Mouse (Mus musculus): ENCODE data around the gene Ssc5d.
"Not testable (repeated sequence)": the region's sequence is repeated elsewhere in the genome, so short reads cannot be mapped to it uniquely, and the experiment has no call there.

Ssc5d gene

DNA sequence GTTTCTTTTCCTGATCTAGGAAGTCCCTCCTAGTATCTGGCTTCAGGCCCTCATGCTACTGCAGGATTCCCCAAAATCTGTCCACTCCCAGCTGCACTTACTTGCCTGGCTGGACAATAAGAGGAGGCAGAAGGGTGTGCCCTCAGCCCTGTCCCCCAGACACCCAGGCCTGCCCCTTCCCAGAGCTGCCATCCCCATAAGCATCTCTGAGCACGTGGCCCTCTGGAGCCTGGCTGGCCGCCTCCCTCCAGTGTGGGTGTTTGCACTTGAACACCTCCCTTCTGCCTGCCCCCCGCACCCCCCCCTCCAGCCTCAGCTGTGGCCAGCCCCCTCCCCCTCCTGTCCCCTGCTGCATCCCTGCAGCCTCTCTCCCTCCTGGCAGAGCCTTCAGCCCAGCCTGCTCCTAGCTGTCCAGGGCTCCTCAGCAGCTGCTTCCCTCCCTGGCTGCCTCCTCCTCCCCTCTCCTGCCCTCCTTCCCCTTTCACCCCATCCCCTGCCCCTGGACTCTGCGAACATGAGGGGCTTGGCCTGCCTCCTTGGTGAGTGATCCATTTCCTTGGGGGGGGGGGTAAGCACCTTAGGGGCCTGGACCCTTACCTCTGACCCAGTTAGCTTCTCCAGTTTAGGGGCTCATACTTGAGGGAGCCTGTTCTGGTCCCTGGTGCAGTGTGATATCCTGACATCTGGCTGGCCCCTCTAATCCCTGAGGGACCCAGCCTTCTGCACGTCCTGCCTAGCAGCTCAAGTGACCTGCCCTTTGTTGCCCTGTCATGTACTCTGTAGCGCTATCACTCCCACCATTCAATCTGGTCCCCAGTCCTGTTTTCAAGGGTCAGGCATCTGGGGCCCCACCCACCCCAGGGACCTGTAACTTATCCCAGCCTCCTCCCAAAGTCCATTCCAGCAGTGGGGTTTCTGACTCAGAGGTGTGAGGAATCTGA, at the start of gene Ssc5d:
Gene Ssc5d (plus strand): TSS at position 345 of the 941 bp plus-strand sequence.
- no peak for DNase-seq

GRCm38 (mm10) chr7:4876753-4877221, 48.8 kb upstream of the Ssc5d start, which contains the start of gene Isoc2a:
Gene Isoc2a (plus strand): TSS chr7:4877153.
- peak; percentile 75 to 82 for DNase-seq

DNA sequence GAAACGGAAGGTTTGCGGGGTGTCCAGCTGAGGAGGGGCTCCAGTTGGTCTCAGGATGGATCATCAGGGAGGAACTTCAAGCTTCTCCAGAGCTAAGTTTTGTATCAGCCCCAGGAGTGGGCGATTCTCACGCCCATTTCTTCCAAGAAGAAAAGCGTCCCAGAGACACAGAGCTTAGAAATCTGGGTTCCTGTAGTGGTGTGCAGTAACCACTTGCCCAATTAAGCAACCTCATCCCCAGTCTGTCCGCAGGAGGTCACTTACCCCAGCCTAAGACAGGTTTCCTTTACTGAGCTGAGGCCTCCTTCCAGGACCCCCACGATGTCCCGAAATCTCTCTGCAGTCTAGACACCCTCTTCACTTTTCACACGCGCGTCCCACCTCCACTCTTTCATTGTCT, 48.4 kb upstream of the Ssc5d start:
- no peak for DNase-seq

- DNase-seq, result peak in 1 of 2 experiments; percentile 43
Observed at GRCm38 (mm10) chr7:4878186-4878585, 47.4 kb upstream of the Ssc5d start.

GRCm38 (mm10) chr7:4879036-4879435, 46.5 kb upstream of the Ssc5d start:
- DNase-seq, result not testable (repeated sequence)

GRCm38 (mm10) chr7:4886680-4887079, 38.9 kb upstream of the Ssc5d start:
- DNase-seq, result no peak

- DNase-seq, result no peak
Observed at GRCm38 (mm10) chr7:4895186-4895585, 30.4 kb upstream of the Ssc5d start.

DNA sequence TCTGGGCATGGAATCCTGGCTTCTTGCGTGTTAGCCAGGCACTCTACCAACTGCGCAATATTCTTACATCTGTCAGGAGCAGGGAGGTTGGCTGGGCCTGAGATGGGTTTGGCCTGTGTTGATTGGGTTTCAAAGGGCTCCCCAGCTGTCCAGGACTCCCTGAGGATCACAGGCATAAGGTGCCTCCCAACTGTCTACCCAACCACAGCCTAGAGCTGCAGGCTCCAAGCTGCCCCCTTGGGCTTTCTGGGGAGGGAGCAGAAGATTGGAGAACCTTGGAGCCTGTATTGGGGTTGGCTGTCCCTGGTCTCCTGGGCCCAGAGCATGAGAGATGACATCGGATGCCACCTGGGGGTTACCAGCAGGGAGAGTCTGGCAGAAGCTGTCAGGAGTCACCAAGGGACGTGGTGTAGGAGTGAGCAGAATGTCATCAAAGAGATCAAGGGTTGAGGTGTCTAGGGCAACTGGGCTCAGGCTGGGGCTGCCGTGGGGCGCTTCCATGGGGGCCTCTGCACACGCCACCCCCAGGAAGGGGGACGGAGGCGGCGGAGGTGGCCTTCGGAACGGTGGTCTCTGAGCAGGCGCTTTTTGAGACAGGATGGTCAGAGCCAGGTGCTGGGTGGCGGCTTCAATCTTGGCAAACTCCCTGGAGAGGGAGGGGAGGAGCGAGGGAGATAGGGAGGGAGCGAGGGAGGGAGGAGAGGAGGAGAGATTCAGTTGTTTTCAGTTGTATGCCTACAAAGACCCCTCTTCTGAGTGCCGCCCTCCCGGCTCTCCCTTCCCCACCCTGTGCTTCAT, 26.5 kb upstream of the Ssc5d start:
- no peak for DNase-seq

DNA sequence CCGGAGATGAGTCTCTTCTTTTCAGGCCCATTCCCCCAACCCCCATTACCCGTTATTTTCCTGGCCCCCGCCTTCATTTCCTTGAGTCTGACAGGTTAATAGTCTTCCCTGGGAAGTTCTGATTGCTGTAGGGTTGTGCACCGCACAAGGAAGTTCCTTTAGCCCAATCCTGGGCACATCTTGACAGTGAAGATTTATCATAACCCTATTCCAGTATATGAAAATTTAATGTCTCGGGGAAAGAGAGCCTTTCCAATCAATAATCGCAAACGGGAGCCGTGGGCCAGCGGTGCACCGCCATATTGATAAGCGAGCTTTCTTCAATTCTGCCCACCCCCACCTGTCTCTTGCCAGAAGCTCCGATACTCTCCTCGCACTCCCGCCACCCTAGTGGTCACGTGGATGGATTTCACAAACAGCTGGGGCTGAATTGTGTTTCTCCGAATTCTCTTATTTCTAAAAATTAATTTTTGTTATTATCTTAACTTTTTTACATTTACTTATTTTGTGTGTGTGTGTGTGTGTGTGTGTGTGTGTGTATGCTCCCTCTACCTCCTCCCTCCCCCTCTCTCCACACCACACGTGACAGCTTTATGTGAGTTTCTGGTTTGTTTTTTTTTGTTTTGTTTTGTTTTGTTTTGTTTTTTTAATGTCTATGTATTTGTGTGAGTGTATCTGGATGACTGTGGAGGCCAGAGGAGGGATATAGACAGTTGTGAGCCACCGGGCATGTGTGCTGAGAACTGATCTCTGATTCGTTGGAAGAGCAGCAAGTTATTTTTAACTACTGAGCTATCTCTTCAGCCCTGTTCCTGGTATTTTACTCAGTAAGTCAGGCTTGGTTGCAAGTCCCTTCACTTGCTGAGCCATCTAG, 25.7 kb upstream of the Ssc5d start:
- no peak for DNase-seq

- DNase-seq, result no peak
Observed at GRCm38 (mm10) chr7:4900523-4900851, 25.1 kb upstream of the Ssc5d start.

- no peak for DNase-seq
Observed at GRCm38 (mm10) chr7:4901171-4901570, 24.4 kb upstream of the Ssc5d start.

GRCm38 (mm10) chr7:4902404-4902803, 23.2 kb upstream of the Ssc5d start:
- no peak for DNase-seq

- no peak for DNase-seq
Observed at GRCm38 (mm10) chr7:4906466-4906950, 19.1 kb upstream of the Ssc5d start, which contains the start of gene Gm36210. Gene Gm36210 (minus strand): TSS chr7:4906516.

- DNase-seq, result peak in 1 of 2 experiments; percentile 59
Observed at GRCm38 (mm10) chr7:4911561-4911960, 14.0 kb upstream of the Ssc5d start.

- no peak for DNase-seq
Observed at GRCm38 (mm10) chr7:4912248-4912647, 13.3 kb upstream of the Ssc5d start.

GRCm38 (mm10) chr7:4915007-4915665, 10.4 kb upstream of the Ssc5d start, which contains the start of gene Zfp628:
Gene Zfp628 (plus strand): TSS chr7:4915217.
- DNase-seq, result peak; percentile 86 to 94

DNA sequence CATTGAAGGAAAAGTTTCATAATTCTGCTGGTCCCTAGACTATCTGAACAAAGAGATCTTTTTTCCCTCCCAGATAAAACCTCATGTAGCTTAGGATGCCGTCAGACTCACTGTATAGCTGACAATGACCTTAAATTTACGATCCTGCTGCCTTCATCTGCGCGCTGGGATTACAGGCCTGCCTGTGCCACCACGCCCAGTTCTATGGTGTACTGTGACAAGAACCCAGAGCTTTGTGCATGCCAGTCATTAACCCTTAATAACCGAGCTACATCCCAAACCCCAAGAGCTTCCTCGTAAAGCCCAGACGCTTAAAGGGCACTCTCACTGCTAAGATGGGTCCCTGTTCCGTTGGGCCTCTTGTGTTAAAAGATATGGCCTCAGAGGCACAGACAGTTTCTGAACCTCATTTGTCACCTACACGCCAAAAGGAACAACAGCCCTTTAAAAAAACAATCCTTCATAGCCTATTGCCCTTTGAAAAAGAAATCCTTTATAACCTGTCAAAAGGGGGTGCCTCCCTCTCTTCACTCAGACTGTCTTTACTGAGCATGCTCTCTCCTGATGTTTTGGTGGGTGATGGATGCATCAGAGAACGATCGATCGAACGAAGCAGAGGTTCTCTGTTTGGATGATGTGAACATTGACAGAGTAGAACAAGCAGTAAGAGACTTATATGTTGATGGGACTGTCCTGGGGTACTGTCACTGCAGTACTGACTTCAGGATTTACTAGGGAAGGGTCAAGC, 9.7 kb upstream of the Ssc5d start:
- no peak for DNase-seq

- DNase-seq, result no peak
Observed at GRCm38 (mm10) chr7:4917494-4917893, 8.1 kb upstream of the Ssc5d start.

- no peak for DNase-seq
Observed at GRCm38 (mm10) chr7:4918681-4919080, 6.9 kb upstream of the Ssc5d start.

- DNase-seq, result no peak
Observed at GRCm38 (mm10) chr7:4919096-4919495, 6.5 kb upstream of the Ssc5d start.

GRCm38 (mm10) chr7:4919971-4920370, 5.6 kb upstream of the Ssc5d start:
- no peak for DNase-seq

All from spleen, adult 18-20 months (tissue).